Mouse (Mus musculus): ENCODE data around the gene Slc40a1. TPM values are rescaled to one million over a fixed set of nuclear protein-coding genes. Genes with fewer than 3 reads are reported as not detected.

Gene Slc40a1
- polyA plus RNA-seq, 1 experiment from 2014 or later: 30.7 TPM

- H3K9ac ChIP-seq: no peak overlapping the region
- no peak for ATAC-seq (ENCODE audit: insufficient number of reproducible peaks, low FRiP score, low TSS enrichment, low read depth)
- H3K4me1 ChIP-seq: no peaks in the 10 kb centered on the region
- H3K36me3 ChIP-seq: no peaks in the 10 kb centered on the region
- H3K27ac ChIP-seq (replicated peaks): no peak overlapping the region
- H3K4me3 ChIP-seq (replicated peaks): no peak overlapping the region
- H3K27me3 ChIP-seq: no peaks in the 10 kb centered on the region
- H3K9me3 ChIP-seq (replicated peaks): no peaks in the 10 kb centered on the region
- H3K4me2 ChIP-seq (replicated peaks): no peak overlapping the region
Measured at GRCm38 (mm10) chr1:45883378-45883777, 42.9 kb downstream of the Slc40a1 start.

DNA sequence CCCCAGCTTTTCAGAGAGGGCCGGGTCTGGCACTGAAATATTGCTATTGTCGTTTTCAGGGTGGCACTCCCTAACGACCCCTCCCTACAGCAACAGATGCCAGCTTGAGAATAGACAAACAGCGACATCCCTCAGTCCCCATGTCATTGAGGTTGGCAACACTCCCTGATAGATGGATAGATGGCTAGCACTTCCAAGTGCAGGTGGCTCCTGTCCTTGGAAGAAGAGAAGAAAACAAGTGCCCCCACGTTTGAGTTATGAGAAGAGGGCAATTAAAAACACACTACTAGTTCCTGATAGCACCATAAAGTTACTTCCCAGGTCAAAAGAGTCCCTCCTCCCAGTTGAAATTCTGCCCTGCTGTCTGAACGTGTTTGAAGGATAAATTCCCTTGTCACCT lies 44.2 kb downstream of the Slc40a1 start:
- H3K4me3 ChIP-seq (replicated peaks): no peak overlapping the region
- 69% methylated on average over 6 of the region's 6 CpGs for WGBS

GRCm38 (mm10) chr1:45881228-45881832 lies 45.0 kb downstream of the Slc40a1 start:
- no peak for ATAC-seq (ENCODE audit: insufficient number of reproducible peaks, low FRiP score, low TSS enrichment, low read depth)
- H3K4me3 ChIP-seq (replicated peaks): no peak overlapping the region
- no peaks in the 10 kb centered on the region for H3K9me3 ChIP-seq (replicated peaks)
- H3K4me1 ChIP-seq: no peaks in the 10 kb centered on the region
- no peak overlapping the region for H3K27ac ChIP-seq (replicated peaks)
- no peaks in the 10 kb centered on the region for H3K27me3 ChIP-seq
- no peaks in the 10 kb centered on the region for H3K36me3 ChIP-seq
- WGBS: 72% methylated on average over 3 of the region's 3 CpGs
- H3K9ac ChIP-seq: no peak overlapping the region
- H3K4me2 ChIP-seq (replicated peaks): no peak overlapping the region

More for the DNA sequence above, 44.2 kb downstream of the Slc40a1 start:
- Histone ChIP-seq H3K9ac (no peak overlapping the region), H3K27me3 (no peaks in the 10 kb centered on the region), H3K27ac (replicated peaks) (no peak overlapping the region), H3K36me3 (no peaks in the 10 kb centered on the region), H3K4me2 (replicated peaks) (no peak overlapping the region), H3K4me1 (no peaks in the 10 kb centered on the region), H3K9me3 (replicated peaks) (no peaks in the 10 kb centered on the region)
- ATAC-seq (ENCODE audit: insufficient number of reproducible peaks, low FRiP score, low TSS enrichment, low read depth): no peak

- no peak overlapping the region for H3K9ac ChIP-seq
- no peak overlapping the region for H3K27ac ChIP-seq (replicated peaks)
- no peaks in the 10 kb centered on the region for H3K27me3 ChIP-seq
- no peak for ATAC-seq (ENCODE audit: insufficient number of reproducible peaks, low FRiP score, low TSS enrichment, low read depth)
- no peaks in the 10 kb centered on the region for H3K4me1 ChIP-seq
- 86% methylated on average over 3 of the region's 3 CpGs for WGBS
- H3K4me2 ChIP-seq (replicated peaks): no peak overlapping the region
- H3K36me3 ChIP-seq: no peaks in the 10 kb centered on the region
- no peak overlapping the region for H3K4me3 ChIP-seq (replicated peaks)
- no peaks in the 10 kb centered on the region for H3K9me3 ChIP-seq (replicated peaks)
Measured at GRCm38 (mm10) chr1:45877463-45877862, 48.9 kb downstream of the Slc40a1 start.

DNA sequence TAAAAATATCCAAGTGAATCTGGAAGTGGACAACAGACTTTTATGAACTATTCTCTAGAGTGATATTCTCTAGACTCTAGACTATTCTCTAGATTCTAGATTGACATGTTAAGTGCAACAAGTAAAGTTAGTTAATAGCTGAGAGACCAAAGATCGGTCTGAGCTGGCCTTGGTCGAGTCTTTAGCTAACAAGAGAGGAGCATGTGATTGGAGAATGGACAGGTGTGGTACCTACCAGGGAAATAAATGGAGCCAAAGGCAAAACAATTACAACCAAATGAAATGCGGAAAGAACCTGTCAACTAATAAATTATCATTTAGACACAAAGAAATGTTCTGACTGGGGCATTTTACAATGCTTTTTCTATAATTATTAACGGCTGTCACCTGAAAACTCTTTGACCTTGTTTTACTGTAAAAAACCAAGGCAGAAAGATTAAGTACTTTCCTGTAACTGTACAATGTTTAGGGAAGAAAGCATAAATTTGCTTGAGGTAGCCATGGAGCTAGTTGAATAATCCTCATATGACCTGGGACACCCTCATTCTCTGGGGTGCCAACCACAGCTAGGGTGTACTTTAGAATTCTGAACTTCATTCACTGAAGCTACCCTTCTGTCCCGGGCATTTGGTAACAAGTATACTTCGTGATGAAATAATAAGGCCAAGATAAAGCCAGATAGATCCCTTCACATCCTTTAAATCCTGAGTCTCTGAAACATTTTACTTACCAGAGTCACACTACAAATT lies 49.7 kb downstream of the Slc40a1 start:
- no peak overlapping the region for H3K4me2 ChIP-seq (replicated peaks)
- no peaks in the 10 kb centered on the region for H3K36me3 ChIP-seq
- no peaks in the 10 kb centered on the region for H3K9me3 ChIP-seq (replicated peaks)
- no peak overlapping the region for H3K9ac ChIP-seq
- H3K27ac ChIP-seq (replicated peaks): no peak overlapping the region
- H3K4me1 ChIP-seq: no peaks in the 10 kb centered on the region
- WGBS: 82% methylated on average over 6 of the region's 6 CpGs
- no peak for ATAC-seq (ENCODE audit: insufficient number of reproducible peaks, low FRiP score, low TSS enrichment, low read depth)
- H3K4me3 ChIP-seq (replicated peaks): no peak overlapping the region
- H3K27me3 ChIP-seq: no peaks in the 10 kb centered on the region

- no peak for ATAC-seq (ENCODE audit: insufficient number of reproducible peaks, low FRiP score, low TSS enrichment, low read depth)
- H3K9ac ChIP-seq: no peak overlapping the region
- H3K4me3 ChIP-seq (replicated peaks): no peak overlapping the region
- H3K27me3 ChIP-seq: no peaks in the 10 kb centered on the region
- no peak overlapping the region for H3K4me2 ChIP-seq (replicated peaks)
- no peaks in the 10 kb centered on the region for H3K9me3 ChIP-seq (replicated peaks)
- no peaks in the 10 kb centered on the region for H3K4me1 ChIP-seq
- H3K27ac ChIP-seq (replicated peaks): no peak overlapping the region
- no peaks in the 10 kb centered on the region for H3K36me3 ChIP-seq
- WGBS: 70% methylated on average over 2 of the region's 2 CpGs
Measured at GRCm38 (mm10) chr1:45875640-45876039, 50.7 kb downstream of the Slc40a1 start.

GRCm38 (mm10) chr1:45873250-45873649 lies 53.1 kb downstream of the Slc40a1 start:
- H3K4me3 ChIP-seq (replicated peaks): no peak overlapping the region
- no peak for ATAC-seq (ENCODE audit: insufficient number of reproducible peaks, low FRiP score, low TSS enrichment, low read depth)
- H3K27ac ChIP-seq (replicated peaks): no peak overlapping the region
- H3K27me3 ChIP-seq: no peaks in the 10 kb centered on the region
- 84% methylated on average over 2 of the region's 2 CpGs for WGBS
- H3K36me3 ChIP-seq: no peaks in the 10 kb centered on the region
- H3K4me1 ChIP-seq: no peaks in the 10 kb centered on the region
- no peak overlapping the region for H3K4me2 ChIP-seq (replicated peaks)
- H3K9me3 ChIP-seq (replicated peaks): no peaks in the 10 kb centered on the region
- H3K9ac ChIP-seq: no peak overlapping the region

DNA sequence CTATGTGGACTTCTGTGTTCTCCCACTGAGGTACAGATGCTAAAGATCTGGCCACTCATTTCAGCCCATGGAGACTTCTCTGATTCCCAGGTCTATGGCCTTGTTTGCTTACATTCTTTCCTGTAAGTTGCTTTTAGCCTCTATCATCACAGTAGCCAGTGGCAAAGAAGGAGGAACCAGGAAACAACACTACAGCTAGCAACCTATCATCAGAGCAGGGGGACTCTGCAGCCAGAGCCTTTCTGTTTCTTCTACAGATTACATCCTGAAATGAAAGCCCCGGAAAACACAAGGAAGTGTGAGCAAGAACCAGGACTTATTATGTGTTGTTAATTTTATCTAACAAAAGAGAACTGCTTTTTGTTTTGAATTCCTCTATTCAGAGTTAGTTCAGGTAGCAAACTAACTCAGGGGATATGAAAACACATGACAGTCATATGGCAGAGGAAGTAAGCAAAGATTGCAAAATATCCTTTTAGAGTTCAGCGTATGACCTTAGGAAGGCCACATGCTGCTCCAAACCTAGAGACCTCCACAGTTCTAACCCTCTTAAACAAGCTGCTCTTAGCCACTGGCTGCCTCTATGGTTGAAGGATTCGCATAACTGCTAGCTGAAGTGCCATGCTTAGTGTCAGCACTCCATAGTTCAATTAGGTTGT lies 57.7 kb downstream of the Slc40a1 start:
- Histone ChIP-seq H3K27ac (replicated peaks) (no peak overlapping the region), H3K4me3 (replicated peaks) (no peak overlapping the region), H3K36me3 (no peaks in the 10 kb centered on the region), H3K4me1 (peaks cover 15% of the 10 kb centered on the region), H3K9ac (no peak overlapping the region), H3K27me3 (no peaks in the 10 kb centered on the region), H3K9me3 (replicated peaks) (no peaks in the 10 kb centered on the region), H3K4me2 (replicated peaks) (no peak overlapping the region)
- ATAC-seq (ENCODE audit: insufficient number of reproducible peaks, low FRiP score, low TSS enrichment, low read depth): no peak
- 77% methylated on average over 3 of the region's 3 CpGs for WGBS

DNA sequence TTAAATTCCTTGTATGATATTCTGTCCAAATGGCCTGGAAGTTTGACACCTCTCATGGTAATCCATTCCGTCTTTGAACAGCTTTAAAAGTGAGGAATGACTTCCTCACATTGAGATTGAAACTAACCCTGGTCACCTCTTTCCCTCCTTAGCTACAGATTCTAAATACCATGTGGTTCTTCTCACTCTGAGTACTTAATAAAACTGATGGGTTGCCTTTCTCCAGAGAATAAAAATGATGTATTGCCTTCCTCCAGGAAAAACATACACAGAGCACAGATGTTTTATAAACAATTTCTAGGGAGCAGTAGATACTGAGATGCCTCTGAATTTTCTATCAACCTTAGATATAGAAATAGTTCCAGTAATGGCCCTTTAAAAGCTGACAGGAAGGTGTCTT lies 58.3 kb downstream of the Slc40a1 start:
- H3K27ac ChIP-seq (replicated peaks): no peak overlapping the region
- H3K4me3 ChIP-seq (replicated peaks): no peak overlapping the region
- no peaks in the 10 kb centered on the region for H3K27me3 ChIP-seq
- no peaks in the 10 kb centered on the region for H3K36me3 ChIP-seq
- H3K4me1 ChIP-seq: peaks cover 15% of the 10 kb centered on the region
- H3K4me2 ChIP-seq (replicated peaks): no peak overlapping the region
- no peaks in the 10 kb centered on the region for H3K9me3 ChIP-seq (replicated peaks)
- ATAC-seq (ENCODE audit: insufficient number of reproducible peaks, low FRiP score, low TSS enrichment, low read depth): no peak
- WGBS: 79% methylated on average over 1 of the region's 1 CpGs
- H3K9ac ChIP-seq: no peak overlapping the region

DNA sequence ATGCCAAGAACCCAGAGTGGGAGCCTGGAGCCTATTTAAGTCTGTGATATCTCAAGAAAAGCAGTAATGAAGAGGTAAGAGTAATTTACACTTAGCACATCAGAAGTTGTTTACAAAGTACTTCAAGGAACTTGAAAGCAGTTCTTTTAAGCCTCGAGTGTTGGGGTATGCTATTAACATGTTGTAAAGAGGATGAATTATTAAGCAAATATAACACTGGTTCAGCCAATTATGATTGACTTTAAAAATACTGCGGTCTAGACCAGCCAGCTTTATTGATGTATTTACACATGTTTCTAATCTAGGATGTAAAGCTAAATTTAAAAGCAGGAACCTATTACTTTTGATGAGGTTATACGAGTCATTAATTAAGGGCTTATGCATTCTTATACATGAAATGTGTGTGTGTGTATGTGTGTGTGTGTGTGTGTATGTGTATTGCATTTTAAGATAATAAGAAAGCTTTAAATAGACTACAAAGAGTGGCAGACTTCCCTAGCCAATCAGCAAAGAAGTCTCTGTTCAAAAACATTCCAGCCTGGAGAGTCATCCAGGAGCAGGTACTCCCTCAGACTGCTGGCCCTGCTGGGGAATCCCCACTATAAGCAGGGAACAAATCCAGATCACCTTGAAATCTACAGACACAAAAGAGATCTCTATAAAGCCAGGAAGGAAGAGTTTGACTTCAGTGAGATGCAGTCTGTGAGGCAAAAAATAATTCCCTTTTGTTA lies 59.9 kb downstream of the Slc40a1 start:
- H3K9ac ChIP-seq: no peak overlapping the region
- no peak for ATAC-seq (ENCODE audit: insufficient number of reproducible peaks, low FRiP score, low TSS enrichment, low read depth)
- H3K27ac ChIP-seq (replicated peaks): no peak overlapping the region; the same call in 1 of the 2 replicates
- no peaks in the 10 kb centered on the region for H3K27me3 ChIP-seq
- H3K36me3 ChIP-seq: no peaks in the 10 kb centered on the region
- no peaks in the 10 kb centered on the region for H3K9me3 ChIP-seq (replicated peaks)
- 24% methylated on average over 3 of the region's 3 CpGs for WGBS
- H3K4me1 ChIP-seq: peaks cover 15% of the 10 kb centered on the region
- no peak overlapping the region for H3K4me3 ChIP-seq (replicated peaks)
- no peak overlapping the region for H3K4me2 ChIP-seq (replicated peaks)

GRCm38 (mm10) chr1:45865727-45866126 lies 60.6 kb downstream of the Slc40a1 start:
- Histone ChIP-seq H3K27ac (replicated peaks) (no peak overlapping the region; the same call in 1 of the 2 replicates), H3K4me3 (replicated peaks) (no peak overlapping the region), H3K36me3 (no peaks in the 10 kb centered on the region), H3K27me3 (no peaks in the 10 kb centered on the region), H3K9me3 (replicated peaks) (no peaks in the 10 kb centered on the region), H3K4me2 (replicated peaks) (no peak overlapping the region), H3K4me1 (peaks cover 15% of the 10 kb centered on the region), H3K9ac (no peak overlapping the region)
- no peak for ATAC-seq (ENCODE audit: insufficient number of reproducible peaks, low FRiP score, low TSS enrichment, low read depth)
- WGBS: 34% methylated on average over 5 of the region's 5 CpGs
